Mouse (Mus musculus) hematopoietic multipotent progenitor cell, adult 10-12 weeks (in vitro differentiated cells): ENCODE measurements around the gene Lrrc23. TPM values are rescaled to one million over a fixed set of nuclear protein-coding genes. Genes with fewer than 3 reads are reported as not detected.

Source experiments
- polyA plus RNA-seq: library from polyadenylated mRNA; stranded (reverse); fragments of >175 nt; gene quantifications from 2 replicates; pipeline ENCODE4 v1.2.3, GENCODE M21; 2012; ENCODE audit warnings: low replicate concordance

Gene Lrrc23
- 0.48 and 1.9 TPM in 2 replicates for polyA plus RNA-seq

GRCm38 (mm10) chr6:124779222-124779983 lies at the start of gene Lrrc23:
TSS of gene Lrrc23 (minus strand) at chr6:124779727.

GRCm38 (mm10) chr6:124813933-124814332 lies 34.4 kb upstream of the Lrrc23 start, which contains the start of gene Tpi1:
TSS of gene Tpi1 (minus strand) at chr6:124814296.

GRCm38 (mm10) chr6:124808358-124809012 lies 29.0 kb upstream of the Lrrc23 start, which contains the start of gene Spsb2:
TSS of gene Spsb2 (plus strand) at chr6:124808661.

GRCm38 (mm10) chr6:124769101-124769765 lies 10.3 kb downstream of the Lrrc23 start, which contains the start of gene Eno2:
TSS of gene Eno2 (minus strand) at chr6:124769673.

GRCm38 (mm10) chr6:124755831-124756595 lies 23.5 kb downstream of the Lrrc23 start, which contains the start of the genes Gm45234 and Atn1:
TSS of gene Gm45234 (minus strand) at chr6:124756021.
TSS of gene Atn1 (minus strand) at chr6:124756524.

GRCm38 (mm10) chr6:124740888-124741761 lies 38.4 kb downstream of the Lrrc23 start, which contains the start of gene Grcc10:
TSS of gene Grcc10 (minus strand) at chr6:124741374.

GRCm38 (mm10) chr6:124738511-124739023 lies 41.0 kb downstream of the Lrrc23 start, which contains the start of gene Ptpn6:
TSS of gene Ptpn6 (minus strand) at chr6:124738714.

Other genes starting within 250 kb of the Lrrc23 start
- gene C1s1, start 237.4 kb downstream of the Lrrc23 start, polyA plus RNA-seq: 0.03 TPM in 1 of 2 replicates, not detected in the other
- not detected in 2 replicates for gene C1rb, start 209.4 kb downstream of the Lrrc23 start, polyA plus RNA-seq
- gene C1s2, start 143.6 kb downstream of the Lrrc23 start, polyA plus RNA-seq: not detected in 2 replicates
- 83.8 and 87.0 TPM in 2 replicates for gene Lpcat3, start 116.7 kb downstream of the Lrrc23 start, polyA plus RNA-seq
- 107 and 155 TPM in 2 replicates for gene Emg1, start 67.5 kb downstream of the Lrrc23 start, polyA plus RNA-seq
- 104 and 182 TPM in 2 replicates for gene Phb2, start 67.4 kb downstream of the Lrrc23 start, polyA plus RNA-seq
- 219 and 299 TPM in 2 replicates for gene Ptpn6, start 41.0 kb downstream of the Lrrc23 start, polyA plus RNA-seq
- 58.8 and 109 TPM in 2 replicates for gene Grcc10, start 38.4 kb downstream of the Lrrc23 start, polyA plus RNA-seq
- not detected in 2 replicates for gene Gm45234, start 23.7 kb downstream of the Lrrc23 start, polyA plus RNA-seq
- 113 and 201 TPM in 2 replicates for gene Atn1, start 23.2 kb downstream of the Lrrc23 start, polyA plus RNA-seq
- 1.0 and 1.2 TPM in 2 replicates for gene Eno2, start 10.1 kb downstream of the Lrrc23 start, polyA plus RNA-seq
- 16.0 and 17.1 TPM in 2 replicates for gene Spsb2, start 28.9 kb upstream of the Lrrc23 start, polyA plus RNA-seq
- gene Tpi1, start 34.6 kb upstream of the Lrrc23 start, polyA plus RNA-seq: 11.3 and 43.1 TPM in 2 replicates
- gene Usp5, start 49.8 kb upstream of the Lrrc23 start, polyA plus RNA-seq: 27.3 and 47.7 TPM in 2 replicates
- gene Cdca3, start 49.8 kb upstream of the Lrrc23 start, polyA plus RNA-seq: 9.2 and 13.6 TPM in 2 replicates
- gene Gnb3, start 60.5 kb upstream of the Lrrc23 start, polyA plus RNA-seq: 0.11 and 1.2 TPM in 2 replicates
- 1.9 and 4.7 TPM in 2 replicates for gene P3h3, start 78.0 kb upstream of the Lrrc23 start, polyA plus RNA-seq
- gene Gpr162, start 84.3 kb upstream of the Lrrc23 start, polyA plus RNA-seq: 1.7 and 7.4 TPM in 2 replicates
- 63.7 and 67.0 TPM in 2 replicates for gene Cd4, start 108.5 kb upstream of the Lrrc23 start, polyA plus RNA-seq
- gene Lag3, start 132.0 kb upstream of the Lrrc23 start, polyA plus RNA-seq: 17.4 and 27.6 TPM in 2 replicates
- gene Ptms, start 140.4 kb upstream of the Lrrc23 start, polyA plus RNA-seq: 543 and 1,849 TPM in 2 replicates
- 148 and 194 TPM in 2 replicates for gene Mlf2, start 151.7 kb upstream of the Lrrc23 start, polyA plus RNA-seq
- gene Cops7a, start 185.8 kb upstream of the Lrrc23 start, polyA plus RNA-seq: 29.0 and 55.9 TPM in 2 replicates
- gene Pianp, start 217.0 kb upstream of the Lrrc23 start, polyA plus RNA-seq: 51.0 and 101 TPM in 2 replicates
- gene Zfp384, start 229.4 kb upstream of the Lrrc23 start, polyA plus RNA-seq: 50.8 and 78.9 TPM in 2 replicates